ENCODE assay signal across 25 mouse cellular contexts in the genomic region with DNA sequence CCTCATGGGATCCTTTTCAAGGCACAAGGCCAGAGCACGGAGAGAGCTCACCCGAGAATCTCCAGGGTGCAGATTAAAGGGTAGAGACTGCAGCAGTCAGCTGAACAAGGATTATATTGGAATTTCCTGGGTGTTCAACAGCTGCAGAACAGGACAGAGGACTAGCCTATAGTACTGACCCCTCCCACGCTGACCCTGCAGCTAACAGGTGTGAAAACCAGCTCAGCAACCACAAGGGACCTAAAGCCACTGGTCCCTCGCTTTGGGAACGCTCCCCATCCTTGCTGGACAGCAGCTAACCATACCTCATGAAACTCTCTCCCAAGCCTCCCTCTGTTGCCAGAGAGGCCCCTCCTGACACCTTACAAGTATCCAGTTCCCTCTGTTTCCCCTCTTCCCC. TPM values are rescaled to one million over a fixed set of nuclear protein-coding genes. Genes with fewer than 3 reads are reported as not detected.
A peak's percentile ranks its signal among the peaks of the same experiment; 100 is the strongest.
DNase-seq lines count a peak whose midpoint lies in the region; ATAC-seq and TF ChIP-seq lines count a peak whose summit lies in the region.
"Had no signal": no experiment of that assay in that cellular context is flagged by ENCODE, and none has a peak within 500 bp of the region (broad histone marks: within the 10 kb centered on the region; RNA-seq: fewer than 3 reads in every experiment).

No protein-coding gene starts in this region.

- no peak overlapping the region for H3K4me3 ChIP-seq in hindbrain, embryonic 15.5 days
- H3K4me3 ChIP-seq in hindbrain, embryonic 12.5 days: no peak overlapping the region
- H3K4me3 ChIP-seq in thymus, adult 2 months (ENCODE audit: control insufficient read depth, insufficient read depth, low read length): peak overlapping the region; percentile 19; the same call in 1 of the 2 replicates
- no peak overlapping the region for H3K4me3 ChIP-seq in hindbrain, postnatal 0 days (ENCODE audit: low read length)
- H3K4me3 ChIP-seq in neural tube, embryonic 14.5 days (ENCODE audit: low read depth, low read length): no peak overlapping the region
- H3K4me3 ChIP-seq: embryonic facial prominence, embryonic 13.5 days; erythroblast, embryonic 14.5 days; forebrain, embryonic 12.5 days; heart, adult 2 months; heart, embryonic 15.5 days had no signal

- no peak for ATAC-seq in hindbrain, embryonic 15.5 days (ENCODE audit: low FRiP score, low read depth)
- ATAC-seq in hindbrain, embryonic 12.5 days (ENCODE audit: low FRiP score): no peak
- no peak for ATAC-seq in hindbrain, postnatal 0 days
- no peak for ATAC-seq in neural tube, embryonic 14.5 days (ENCODE audit: low read depth)

- no peak for TF ChIP-seq CTCF in thymus, adult 2 months (IDR thresholded peaks at IDR 0.05; ENCODE audit: borderline replicate concordance, control insufficient read depth, extremely low read depth, insufficient read depth, low read length, poor library complexity)
- no peak for TF ChIP-seq CTCF in hindbrain, postnatal 0 days (IDR thresholded peaks at IDR 0.05; ENCODE audit: low read depth)

- no peaks in the 10 kb centered on the region for H3K36me3 ChIP-seq in hindbrain, embryonic 15.5 days
- H3K36me3 ChIP-seq in hindbrain, embryonic 12.5 days: no peaks in the 10 kb centered on the region
- peaks cover under 1% of the 10 kb centered on the region; the same call in 1 of the 2 replicates for H3K36me3 ChIP-seq in thymus, adult 2 months (ENCODE audit: control insufficient read depth, insufficient read depth, low read length)
- H3K36me3 ChIP-seq in hindbrain, postnatal 0 days (ENCODE audit: insufficient read depth, low read length): no peaks in the 10 kb centered on the region
- H3K36me3 ChIP-seq in neural tube, embryonic 14.5 days (ENCODE audit: control insufficient read depth, insufficient read depth, low read length): no peaks in the 10 kb centered on the region
- H3K36me3 ChIP-seq: embryonic facial prominence, embryonic 13.5 days; forebrain, embryonic 12.5 days; heart, embryonic 15.5 days had no signal

- H3K4me2 ChIP-seq in hindbrain, embryonic 15.5 days: peak overlapping the region; percentile 98
- H3K4me2 ChIP-seq in hindbrain, embryonic 12.5 days (replicated peaks): no peak overlapping the region
- peak overlapping the region; percentile 98 for H3K4me2 ChIP-seq in hindbrain, postnatal 0 days (ENCODE audit: low read depth, low read length)
- H3K4me2 ChIP-seq in neural tube, embryonic 14.5 days (ENCODE audit: low read depth, low read length): peak overlapping the region; percentile 98; the same call in 1 of the 2 replicates
- H3K4me2 ChIP-seq: forebrain, embryonic 12.5 days; heart, embryonic 15.5 days had no signal

- H3K9ac ChIP-seq in hindbrain, embryonic 15.5 days: no peak overlapping the region
- no peak overlapping the region for H3K9ac ChIP-seq in hindbrain, embryonic 12.5 days
- 0 out of 2 replicates have a peak overlapping the region, but pooled peaks have one; percentile 17 for H3K9ac ChIP-seq in hindbrain, postnatal 0 days (replicated peaks; ENCODE audit: low read length)
- H3K9ac ChIP-seq in neural tube, embryonic 14.5 days (replicated peaks; ENCODE audit: low read depth, low read length): no peak overlapping the region
- H3K9ac ChIP-seq: embryonic facial prominence, embryonic 13.5 days; forebrain, embryonic 12.5 days; heart, embryonic 15.5 days had no signal

- 72% methylated on average over 5 of the region's 5 CpGs for WGBS in hindbrain, embryonic 15.5 days
- 56% methylated on average over 5 of the region's 5 CpGs for WGBS in hindbrain, embryonic 12.5 days
- 95% methylated on average over 5 of the region's 5 CpGs for WGBS in thymus, adult 2 months
- WGBS in hindbrain, postnatal 0 days: 62% methylated on average over 5 of the region's 5 CpGs
- 68% methylated on average over 5 of the region's 5 CpGs for WGBS in neural tube, embryonic 14.5 days

- no peak overlapping the region for H3K27ac ChIP-seq in hindbrain, embryonic 15.5 days (replicated peaks)
- H3K27ac ChIP-seq in hindbrain, embryonic 12.5 days: no peak overlapping the region
- peak overlapping the region; percentile 24; the same call in 1 of the 2 replicates for H3K27ac ChIP-seq in thymus, adult 2 months (ENCODE audit: control insufficient read depth, insufficient read depth, low read length)
- no peak overlapping the region for H3K27ac ChIP-seq in hindbrain, postnatal 0 days
- no peak overlapping the region for H3K27ac ChIP-seq in neural tube, embryonic 14.5 days (ENCODE audit: low read depth, low read length)
- H3K27ac ChIP-seq: embryonic facial prominence, embryonic 13.5 days; forebrain, embryonic 12.5 days; heart, adult 2 months; heart, embryonic 15.5 days had no signal

- no peaks in the 10 kb centered on the region for H3K27me3 ChIP-seq in hindbrain, embryonic 15.5 days
- no peaks in the 10 kb centered on the region for H3K27me3 ChIP-seq in hindbrain, embryonic 12.5 days
- H3K27me3 ChIP-seq in thymus, adult 2 months (ENCODE audit: control insufficient read depth, insufficient read depth, low read length): no peaks in the 10 kb centered on the region
- no peaks in the 10 kb centered on the region for H3K27me3 ChIP-seq in hindbrain, postnatal 0 days (ENCODE audit: insufficient read depth, low read length)
- no peaks in the 10 kb centered on the region for H3K27me3 ChIP-seq in neural tube, embryonic 14.5 days (ENCODE audit: control insufficient read depth, insufficient read depth, low read length)

- no peak for TF ChIP-seq POLR2A in thymus, adult 2 months (IDR thresholded peaks at IDR 0.05; ENCODE audit: control insufficient read depth, extremely low read depth, insufficient read depth, low read length, poor library complexity)

- peaks cover 33% of the 10 kb centered on the region for H3K4me1 ChIP-seq in hindbrain, embryonic 15.5 days (replicated peaks)
- H3K4me1 ChIP-seq in hindbrain, embryonic 12.5 days: peaks cover 14% of the 10 kb centered on the region
- peaks cover 24% of the 10 kb centered on the region for H3K4me1 ChIP-seq in thymus, adult 2 months (replicated peaks; ENCODE audit: control insufficient read depth, insufficient read depth, low read length)
- H3K4me1 ChIP-seq in hindbrain, postnatal 0 days (ENCODE audit: insufficient read depth, low read length): peaks cover 3% of the 10 kb centered on the region; the same call in 1 of the 2 replicates
- H3K4me1 ChIP-seq in neural tube, embryonic 14.5 days (ENCODE audit: control insufficient read depth, insufficient read depth, low read length): 0 out of 2 replicates have a peak, but pooled peaks cover 13% of the 10 kb centered on the region

- no peaks in the 10 kb centered on the region for H3K9me3 ChIP-seq in hindbrain, embryonic 15.5 days
- H3K9me3 ChIP-seq in hindbrain, embryonic 12.5 days (replicated peaks): no peaks in the 10 kb centered on the region
- H3K9me3 ChIP-seq in hindbrain, postnatal 0 days (ENCODE audit: low read length): no peaks in the 10 kb centered on the region
- no peaks in the 10 kb centered on the region for H3K9me3 ChIP-seq in neural tube, embryonic 14.5 days (ENCODE audit: control insufficient read depth, low read length)
- H3K9me3 ChIP-seq: embryonic facial prominence, embryonic 13.5 days; forebrain, embryonic 12.5 days; heart, embryonic 15.5 days had no signal

- DNase-seq in thymus, adult 2 months: no peak
- DNase-seq in thymus, postnatal 25 days: no peak
- DNase-seq in hindbrain, postnatal 0 days (ENCODE audit: low spot score): no peak
- no peak for DNase-seq in embryo, embryonic 9.5 days (ENCODE audit: extremely low spot score)
- DNase-seq: adrenal gland, adult 2 months; B cell, adult 2 months; cerebellum, adult 11-12 months; cerebellum, postnatal 14 days; gastrocnemius, postnatal 36 days; heart, adult 2 months; heart, postnatal 36 days; kidney, adult 9 months; kidney, postnatal 14 days; lung, postnatal 4 days; right cerebral cortex, postnatal 14 days had no signal

RNA-seq across cellular contexts. Expression of a gene that starts 2.4 kb away (rescaled TPM):
- 40.1 and 44.4 TPM in 2 replicates for polyA plus RNA-seq in hindbrain, embryonic 15.5 days (2015; fragmentation: Nextera tagmentation; extraction: Ambion mirVana)
- polyA plus RNA-seq in hindbrain, embryonic 12.5 days (2016; fragmentation: Nextera tagmentation; extraction: Ambion mirVana): 25.8 and 28.1 TPM in 2 replicates
- polyA plus RNA-seq in thymus, adult 2 months (2012; rRNA removed): 277 and 293 TPM in 2 replicates
- total RNA-seq in hindbrain, postnatal 0 days (2014; rRNA removed): 58.4 and 79.1 TPM in 2 replicates
- 25.1 and 27.9 TPM in 2 replicates for polyA plus RNA-seq in hindbrain, postnatal 0 days (2015; fragmentation: Nextera tagmentation; extraction: Ambion mirVana)
- polyA plus RNA-seq in neural tube, embryonic 14.5 days (2014; fragmentation: Nextera tagmentation; extraction: Ambion mirVana): 30.4 and 40.3 TPM in 2 replicates

RNA-seq across cellular contexts. Expression of a gene that starts 28.6 kb away (rescaled TPM):
- 0.80 and 0.92 TPM in 2 replicates for polyA plus RNA-seq in hindbrain, embryonic 15.5 days (2015; fragmentation: Nextera tagmentation; extraction: Ambion mirVana)
- 0.62 and 1.1 TPM in 2 replicates for polyA plus RNA-seq in hindbrain, embryonic 12.5 days (2016; fragmentation: Nextera tagmentation; extraction: Ambion mirVana)
- 0.05 TPM in 2 replicates for polyA plus RNA-seq in thymus, adult 2 months (2012; rRNA removed)
- 0.58 TPM in 1 of 2 replicates, not detected in the other for total RNA-seq in hindbrain, postnatal 0 days (2014; rRNA removed)
- 0.45 and 0.58 TPM in 2 replicates for polyA plus RNA-seq in hindbrain, postnatal 0 days (2015; fragmentation: Nextera tagmentation; extraction: Ambion mirVana)
- polyA plus RNA-seq in neural tube, embryonic 14.5 days (2014; fragmentation: Nextera tagmentation; extraction: Ambion mirVana): 1.0 and 1.4 TPM in 2 replicates
- total RNA-seq: adrenal gland, adult 2 months; gastrocnemius, postnatal 36 days; heart, adult 2 months; heart, postnatal 36 days; liver, adult 2 months; megakaryocyte-erythroid progenitor cell, adult 5-6 weeks; MEL had no signal
- polyA plus RNA-seq: adrenal gland, adult 2 months; heart, adult 2 months; heart, embryonic 15.5 days; liver, adult 2 months had no signal
